Mouse (Mus musculus): ENCODE data around the gene Oxsr1. TPM values are rescaled to one million over a fixed set of nuclear protein-coding genes. Genes with fewer than 3 reads are reported as not detected.

The Oxsr1 gene
- polyA plus RNA-seq, 1 experiment from 2014 or later = 13.5 TPM

- Histone ChIP-seq H3K36me3 (ENCODE audit: control insufficient read depth, insufficient read depth, low read length) (peaks cover 3% of the 10 kb centered on the region; the same call in 1 of the 2 replicates), H3K27me3 (ENCODE audit: control insufficient read depth, insufficient read depth, low read length) (0 out of 2 replicates have a peak, but pooled peaks cover 2% of the 10 kb centered on the region), H3K27ac (replicated peaks; ENCODE audit: low read depth, low read length) (peak within 1 kb of the TSS; percentile 63), H3K4me3 (ENCODE audit: low read depth, low read length) (peak within 1 kb of the TSS; percentile 70), H3K9ac (ENCODE audit: low read length) (peak within 1 kb of the TSS; percentile 78), H3K4me2 (ENCODE audit: low read depth, severe bottlenecking) (peak within 1 kb of the TSS; percentile 77), H3K4me1 (ENCODE audit: control insufficient read depth, insufficient read depth, low read length) (peaks cover 11% of the 10 kb centered on the region; the same call in 1 of the 2 replicates), H3K9me3 (ENCODE audit: control insufficient read depth, low read length) (no peaks in the 10 kb centered on the region)
- under 1% methylated on average over 68 of the region's 68 CpGs for WGBS
- DNase-seq (ENCODE audit: low spot score) = peak; percentile 92
- ATAC-seq (ENCODE audit: insufficient number of reproducible peaks, low FRiP score, low TSS enrichment, low read depth) = peak; percentile 97
These were observed 18.9 kb upstream of the Oxsr1 start, which contains the start of gene Myd88 for GRCm38 (mm10) chr9:119340909-119341816. Myd88 (minus strand) TSS chr9:119341411.

GRCm38 (mm10) chr9:119340212-119340580 lies 18.0 kb upstream of the Oxsr1 start:
- 6% methylated on average over 8 of the region's 8 CpGs for WGBS
- Histone ChIP-seq H3K36me3 (ENCODE audit: control insufficient read depth, insufficient read depth, low read length) (no peaks in the 10 kb centered on the region; the same call in 1 of the 2 replicates), H3K4me1 (ENCODE audit: control insufficient read depth, insufficient read depth, low read length) (peaks cover 11% of the 10 kb centered on the region; the same call in 1 of the 2 replicates), H3K27me3 (ENCODE audit: control insufficient read depth, insufficient read depth, low read length) (0 out of 2 replicates have a peak, but pooled peaks cover 2% of the 10 kb centered on the region), H3K27ac (replicated peaks; ENCODE audit: low read depth, low read length) (no peak overlapping the region), H3K9me3 (ENCODE audit: control insufficient read depth, low read length) (no peaks in the 10 kb centered on the region), H3K4me2 (ENCODE audit: low read depth, severe bottlenecking) (peak overlapping the region; percentile 77), H3K4me3 (ENCODE audit: low read depth, low read length) (peak overlapping the region; percentile 70), H3K9ac (ENCODE audit: low read length) (peak overlapping the region; percentile 8; the same call in 1 of the 2 replicates)
- DNase-seq (ENCODE audit: low spot score) (no peak), ATAC-seq (ENCODE audit: insufficient number of reproducible peaks, low FRiP score, low TSS enrichment, low read depth) (no peak)

GRCm38 (mm10) chr9:119339558-119340211 lies 17.5 kb upstream of the Oxsr1 start, which contains the start of gene Acaa1a:
Acaa1a (plus strand) TSS chr9:119339676.
- Histone ChIP-seq H3K9me3 (ENCODE audit: control insufficient read depth, low read length) (no peaks in the 10 kb centered on the region), H3K4me3 (ENCODE audit: low read depth, low read length) (peak within 1 kb of the TSS; percentile 70), H3K27ac (replicated peaks; ENCODE audit: low read depth, low read length) (no peak within 1 kb of the TSS; the same call in 1 of the 2 replicates), H3K27me3 (ENCODE audit: control insufficient read depth, insufficient read depth, low read length) (0 out of 2 replicates have a peak, but pooled peaks cover 2% of the 10 kb centered on the region), H3K4me1 (ENCODE audit: control insufficient read depth, insufficient read depth, low read length) (peaks cover 11% of the 10 kb centered on the region; the same call in 1 of the 2 replicates), H3K4me2 (ENCODE audit: low read depth, severe bottlenecking) (peak within 1 kb of the TSS; percentile 77), H3K36me3 (ENCODE audit: control insufficient read depth, insufficient read depth, low read length) (no peaks in the 10 kb centered on the region; the same call in 1 of the 2 replicates), H3K9ac (ENCODE audit: low read length) (peak within 1 kb of the TSS; percentile 68)
- WGBS = under 1% methylated on average over 43 of the region's 43 CpGs
- peak; percentile 64 for DNase-seq (ENCODE audit: low spot score)
- ATAC-seq (ENCODE audit: insufficient number of reproducible peaks, low FRiP score, low TSS enrichment, low read depth) = no peak

GRCm38 (mm10) chr9:119339106-119339505 lies 16.9 kb upstream of the Oxsr1 start:
- Histone ChIP-seq H3K4me2 (ENCODE audit: low read depth, severe bottlenecking) (peak overlapping the region; percentile 77), H3K9me3 (ENCODE audit: control insufficient read depth, low read length) (no peaks in the 10 kb centered on the region), H3K27ac (replicated peaks; ENCODE audit: low read depth, low read length) (no peak overlapping the region), H3K36me3 (ENCODE audit: control insufficient read depth, insufficient read depth, low read length) (no peaks in the 10 kb centered on the region; the same call in 1 of the 2 replicates), H3K4me3 (ENCODE audit: low read depth, low read length) (peak overlapping the region; percentile 70; the same call in 1 of the 2 replicates), H3K4me1 (ENCODE audit: control insufficient read depth, insufficient read depth, low read length) (peaks cover 11% of the 10 kb centered on the region; the same call in 1 of the 2 replicates), H3K27me3 (ENCODE audit: control insufficient read depth, insufficient read depth, low read length) (0 out of 2 replicates have a peak, but pooled peaks cover 2% of the 10 kb centered on the region), H3K9ac (ENCODE audit: low read length) (no peak overlapping the region)
- DNase-seq (ENCODE audit: low spot score) = no peak
- no peak for ATAC-seq (ENCODE audit: insufficient number of reproducible peaks, low FRiP score, low TSS enrichment, low read depth)
- WGBS = 52% methylated on average over 7 of the region's 7 CpGs

GRCm38 (mm10) chr9:119338350-119338749 lies 16.1 kb upstream of the Oxsr1 start:
- Histone ChIP-seq H3K4me1 (ENCODE audit: control insufficient read depth, insufficient read depth, low read length) (peaks cover 11% of the 10 kb centered on the region; the same call in 1 of the 2 replicates), H3K9ac (ENCODE audit: low read length) (no peak overlapping the region), H3K4me3 (ENCODE audit: low read depth, low read length) (no peak overlapping the region), H3K9me3 (ENCODE audit: control insufficient read depth, low read length) (no peaks in the 10 kb centered on the region), H3K27me3 (ENCODE audit: control insufficient read depth, insufficient read depth, low read length) (0 out of 2 replicates have a peak, but pooled peaks cover 2% of the 10 kb centered on the region), H3K4me2 (ENCODE audit: low read depth, severe bottlenecking) (no peak overlapping the region), H3K27ac (replicated peaks; ENCODE audit: low read depth, low read length) (no peak overlapping the region), H3K36me3 (ENCODE audit: control insufficient read depth, insufficient read depth, low read length) (no peaks in the 10 kb centered on the region)
- WGBS = 83% methylated on average over 3 of the region's 3 CpGs
- ATAC-seq (ENCODE audit: insufficient number of reproducible peaks, low FRiP score, low TSS enrichment, low read depth) (no peak), DNase-seq (ENCODE audit: low spot score) (no peak)

- DNase-seq (ENCODE audit: low spot score) = no peak
- Histone ChIP-seq H3K4me1 (ENCODE audit: control insufficient read depth, insufficient read depth, low read length) (peaks cover 11% of the 10 kb centered on the region; the same call in 1 of the 2 replicates), H3K36me3 (ENCODE audit: control insufficient read depth, insufficient read depth, low read length) (no peaks in the 10 kb centered on the region), H3K4me2 (ENCODE audit: low read depth, severe bottlenecking) (no peak overlapping the region), H3K4me3 (ENCODE audit: low read depth, low read length) (no peak overlapping the region), H3K27ac (replicated peaks; ENCODE audit: low read depth, low read length) (no peak overlapping the region), H3K9ac (ENCODE audit: low read length) (no peak overlapping the region), H3K27me3 (ENCODE audit: control insufficient read depth, insufficient read depth, low read length) (0 out of 2 replicates have a peak, but pooled peaks cover 2% of the 10 kb centered on the region), H3K9me3 (ENCODE audit: control insufficient read depth, low read length) (no peaks in the 10 kb centered on the region)
- WGBS = 92% methylated on average over 14 of the region's 14 CpGs
- ATAC-seq (ENCODE audit: insufficient number of reproducible peaks, low FRiP score, low TSS enrichment, low read depth) = no peak
These were observed 15.6 kb upstream of the Oxsr1 start for GRCm38 (mm10) chr9:119337842-119338241.

- H3K4me2 ChIP-seq (ENCODE audit: low read depth, severe bottlenecking) = no peak overlapping the region
- H3K27me3 ChIP-seq (ENCODE audit: control insufficient read depth, insufficient read depth, low read length) = 0 out of 2 replicates have a peak, but pooled peaks cover 2% of the 10 kb centered on the region
- no peaks in the 10 kb centered on the region for H3K9me3 ChIP-seq (ENCODE audit: control insufficient read depth, low read length)
- no peak for DNase-seq (ENCODE audit: low spot score)
- no peak for ATAC-seq (ENCODE audit: insufficient number of reproducible peaks, low FRiP score, low TSS enrichment, low read depth)
- no peak overlapping the region for H3K27ac ChIP-seq (replicated peaks; ENCODE audit: low read depth, low read length)
- H3K4me3 ChIP-seq (ENCODE audit: low read depth, low read length) = no peak overlapping the region
- H3K4me1 ChIP-seq (ENCODE audit: control insufficient read depth, insufficient read depth, low read length) = 0 out of 2 replicates have a peak, but pooled peaks cover 7% of the 10 kb centered on the region
- no peaks in the 10 kb centered on the region for H3K36me3 ChIP-seq (ENCODE audit: control insufficient read depth, insufficient read depth, low read length)
- no peak overlapping the region for H3K9ac ChIP-seq (ENCODE audit: low read length)
- WGBS = 80% methylated on average over 4 of the region's 4 CpGs
These were observed 13.3 kb upstream of the Oxsr1 start for GRCm38 (mm10) chr9:119335571-119335970.

- H3K9ac ChIP-seq (ENCODE audit: low read length) = no peak overlapping the region
- 0 out of 2 replicates have a peak, but pooled peaks cover 2% of the 10 kb centered on the region for H3K27me3 ChIP-seq (ENCODE audit: control insufficient read depth, insufficient read depth, low read length)
- no peaks in the 10 kb centered on the region for H3K9me3 ChIP-seq (ENCODE audit: control insufficient read depth, low read length)
- 0 out of 2 replicates have a peak, but pooled peaks cover 2% of the 10 kb centered on the region for H3K4me1 ChIP-seq (ENCODE audit: control insufficient read depth, insufficient read depth, low read length)
- H3K27ac ChIP-seq (replicated peaks; ENCODE audit: low read depth, low read length) = no peak overlapping the region
- H3K4me2 ChIP-seq (ENCODE audit: low read depth, severe bottlenecking) = no peak overlapping the region
- WGBS = 83% methylated on average over 2 of the region's 2 CpGs
- DNase-seq (ENCODE audit: low spot score) (no peak), ATAC-seq (ENCODE audit: insufficient number of reproducible peaks, low FRiP score, low TSS enrichment, low read depth) (no peak)
- no peaks in the 10 kb centered on the region for H3K36me3 ChIP-seq (ENCODE audit: control insufficient read depth, insufficient read depth, low read length)
- no peak overlapping the region for H3K4me3 ChIP-seq (ENCODE audit: low read depth, low read length)
These were observed 12.6 kb upstream of the Oxsr1 start for GRCm38 (mm10) chr9:119334834-119335233.
